ENCODE assay signal across 8 mouse cellular contexts in genomic region chr9:48707134-48707823, GRCm38 (mm10).
DNase-seq lines count a peak whose midpoint lies in the region; ATAC-seq and TF ChIP-seq lines count a peak whose summit lies in the region.

No protein-coding gene starts in this region.

- no peaks in the 10 kb centered on the region for H3K36me3 ChIP-seq in hindbrain, postnatal 0 days (ENCODE audit: insufficient read depth, low read length)
- no peaks in the 10 kb centered on the region for H3K36me3 ChIP-seq in hindbrain, embryonic 12.5 days

- H3K27me3 ChIP-seq in hindbrain, postnatal 0 days (ENCODE audit: insufficient read depth, low read length) = no peaks in the 10 kb centered on the region
- no peaks in the 10 kb centered on the region for H3K27me3 ChIP-seq in hindbrain, embryonic 12.5 days

- H3K4me2 ChIP-seq in hindbrain, postnatal 0 days (ENCODE audit: low read depth, low read length) = peak overlapping the region; percentile 26
- no peak overlapping the region for H3K4me2 ChIP-seq in hindbrain, embryonic 12.5 days (replicated peaks)

- 46% methylated on average over 14 of the region's 14 CpGs for WGBS in hindbrain, postnatal 0 days
- 67% methylated on average over 14 of the region's 14 CpGs for WGBS in hindbrain, embryonic 12.5 days

- no peak overlapping the region for H3K9ac ChIP-seq in hindbrain, postnatal 0 days (replicated peaks; ENCODE audit: low read length)
- no peak overlapping the region for H3K9ac ChIP-seq in hindbrain, embryonic 12.5 days

- no peaks in the 10 kb centered on the region for H3K9me3 ChIP-seq in hindbrain, postnatal 0 days (ENCODE audit: low read length)
- H3K9me3 ChIP-seq in hindbrain, embryonic 12.5 days (replicated peaks) = no peaks in the 10 kb centered on the region

- DNase-seq in hindbrain, postnatal 0 days (ENCODE audit: low spot score) = no peak
- DNase-seq in adipocyte (ENCODE audit: low spot score) = peak; percentile 73
- DNase-seq in heart, adult 9 months (ENCODE audit: low spot score in 2 of 2) = peak; percentile 68 to 72
- peak; percentile 46 to 70 for DNase-seq in lung, postnatal 4 days
- DNase-seq in thymus, postnatal 25 days = no peak
- no peak for DNase-seq in thymus, postnatal 0 days (ENCODE audit: low spot score)

- H3K27ac ChIP-seq in hindbrain, postnatal 0 days = no peak overlapping the region
- H3K27ac ChIP-seq in hindbrain, embryonic 12.5 days = no peak overlapping the region

- no peak overlapping the region for H3K4me3 ChIP-seq in hindbrain, postnatal 0 days (ENCODE audit: low read length)
- H3K4me3 ChIP-seq in hindbrain, embryonic 12.5 days = no peak overlapping the region

- TF ChIP-seq CTCF in hindbrain, postnatal 0 days (IDR thresholded peaks at IDR 0.05; ENCODE audit: low read depth) = no peak

- peaks cover 5% of the 10 kb centered on the region for H3K4me1 ChIP-seq in hindbrain, postnatal 0 days (ENCODE audit: insufficient read depth, low read length)
- H3K4me1 ChIP-seq in hindbrain, embryonic 12.5 days = peaks cover 25% of the 10 kb centered on the region

- ATAC-seq in hindbrain, postnatal 0 days = peak; percentile 38; the same call in 1 of the 2 replicates
- ATAC-seq in hindbrain, embryonic 12.5 days (ENCODE audit: low FRiP score) = no peak
- no peak for ATAC-seq in CD4-positive, CD25-positive, alpha-beta regulatory T cell, adult 4 months

Comparison
In these comparisons a context has a peak if more than half of its experiments do, and no peak if none do; other contexts are left out.
1. DNase-seq: peak in adipocyte (single experiment), heart, adult 9 months (2 of 2) and lung, postnatal 4 days (2 of 2); none in hindbrain, postnatal 0 days (single experiment), thymus, postnatal 25 days (single experiment) and thymus, postnatal 0 days (single experiment).